Mouse (Mus musculus) thymus, adult 2 months (tissue): ENCODE results near the gene Rasa2.

Experiments
- CTCF ChIP-seq: fragments of 200-500 bp; IDR thresholded peaks from 2 replicates; pipeline ENCODE4 v1.5.1; 2012; ENCODE audit warnings: mild to moderate bottlenecking, control low read depth, low read length, moderate library complexity, borderline replicate concordance; ENCODE audit not compliant: control insufficient read depth, poor library complexity, insufficient read depth; ENCODE audit errors: extremely low read depth
- POLR2A ChIP-seq: fragments of 200-500 bp; IDR thresholded peaks from 2 replicates; pipeline ENCODE4 v1.6.1; 2012; ENCODE audit warnings: mild to moderate bottlenecking, low read length, control low read depth, moderate library complexity; ENCODE audit not compliant: control insufficient read depth, poor library complexity, insufficient read depth; ENCODE audit errors: extremely low read depth

DNA sequence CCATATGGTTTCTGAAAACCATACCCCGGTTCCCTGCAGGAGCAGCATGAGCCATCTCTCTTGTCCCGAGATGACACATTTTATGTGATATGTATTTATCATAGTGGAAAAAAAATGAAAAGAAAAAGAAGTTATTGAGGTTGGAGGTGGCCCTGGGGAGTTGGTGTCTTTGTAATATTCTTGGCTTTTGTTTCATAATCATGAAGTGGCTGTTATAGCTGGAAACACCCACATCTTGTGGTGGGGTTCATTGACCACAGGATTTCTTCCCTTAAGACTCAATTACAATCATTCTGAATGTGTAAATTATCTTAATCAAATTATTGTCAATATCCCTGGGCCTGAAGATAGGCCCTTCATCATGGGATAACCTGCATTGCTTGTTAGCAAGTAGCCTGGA lies 13.4 kb upstream of the Rasa2 start:
- TF ChIP-seq CTCF (no peak), POLR2A (no peak)
